Mouse (Mus musculus) lung, postnatal 14 days (tissue): ENCODE data around the gene Slc5a8.

Experiments used
- DNase-seq: peaks from one replicate; pipeline ENCODE4 v3.0.0; 2021

Slc5a8 gene

DNA sequence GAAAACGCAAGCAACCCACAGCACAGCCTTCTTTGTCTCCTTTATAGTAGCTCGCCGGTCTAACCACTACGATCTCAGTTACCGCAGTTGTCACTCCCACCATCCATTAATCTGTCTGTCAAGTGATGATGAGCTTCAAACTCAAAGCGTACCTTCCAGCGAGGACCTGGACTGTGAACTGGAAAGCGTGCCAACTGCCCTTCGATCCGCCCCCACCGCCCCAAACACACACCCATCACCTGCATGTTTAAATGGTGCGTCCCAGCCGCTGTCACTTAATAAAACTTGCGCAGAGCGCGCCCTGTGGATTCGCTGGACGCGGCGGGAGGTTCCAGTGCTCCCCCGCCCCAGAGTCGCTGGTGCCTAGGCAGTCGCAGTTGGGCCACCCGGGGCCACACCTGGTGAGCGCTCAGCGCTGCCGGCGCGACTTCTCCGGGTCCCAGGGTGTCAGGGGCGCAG lies at the start of gene Slc5a8:
Gene Slc5a8 (plus strand): TSS at position 361 of the 459 bp plus-strand sequence.
- DNase-seq: no peak

- no peak for DNase-seq
Measured at GRCm38 (mm10) chr10:88848876-88849476, 36.8 kb upstream of the Slc5a8 start.

- DNase-seq: no peak
Measured at GRCm38 (mm10) chr10:88849976-88850375, 35.8 kb upstream of the Slc5a8 start.

DNA sequence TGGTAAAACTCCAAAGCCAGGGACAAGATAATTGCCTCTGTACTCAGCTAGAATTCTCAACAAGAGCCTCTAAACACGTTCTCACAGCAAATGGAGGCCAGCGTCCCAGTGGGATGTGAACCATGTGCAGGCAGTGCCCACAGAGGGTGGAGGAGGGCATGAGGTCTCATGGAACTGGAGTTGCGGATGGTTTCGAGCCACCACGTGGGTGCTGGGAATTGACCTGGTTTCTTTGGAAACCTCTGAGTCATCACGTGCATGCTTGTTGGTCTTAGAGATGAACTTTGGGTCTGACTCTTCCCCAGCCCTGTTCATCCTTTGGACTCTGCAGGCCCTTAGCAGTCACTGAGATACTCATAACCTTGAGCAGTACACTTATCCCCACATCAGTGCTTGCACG lies 32.5 kb upstream of the Slc5a8 start:
- DNase-seq: no peak

- DNase-seq: no peak
Measured at GRCm38 (mm10) chr10:88860911-88861310, 24.9 kb upstream of the Slc5a8 start.

- DNase-seq: no peak
Measured at GRCm38 (mm10) chr10:88861416-88861815, 24.4 kb upstream of the Slc5a8 start.

GRCm38 (mm10) chr10:88862293-88862692 lies 23.5 kb upstream of the Slc5a8 start:
- DNase-seq: no peak

GRCm38 (mm10) chr10:88866017-88866416 lies 19.8 kb upstream of the Slc5a8 start:
- no peak for DNase-seq

GRCm38 (mm10) chr10:88874870-88875269 lies 10.9 kb upstream of the Slc5a8 start:
- no peak for DNase-seq

GRCm38 (mm10) chr10:88877421-88877820 lies 8.4 kb upstream of the Slc5a8 start:
- no peak for DNase-seq

DNA sequence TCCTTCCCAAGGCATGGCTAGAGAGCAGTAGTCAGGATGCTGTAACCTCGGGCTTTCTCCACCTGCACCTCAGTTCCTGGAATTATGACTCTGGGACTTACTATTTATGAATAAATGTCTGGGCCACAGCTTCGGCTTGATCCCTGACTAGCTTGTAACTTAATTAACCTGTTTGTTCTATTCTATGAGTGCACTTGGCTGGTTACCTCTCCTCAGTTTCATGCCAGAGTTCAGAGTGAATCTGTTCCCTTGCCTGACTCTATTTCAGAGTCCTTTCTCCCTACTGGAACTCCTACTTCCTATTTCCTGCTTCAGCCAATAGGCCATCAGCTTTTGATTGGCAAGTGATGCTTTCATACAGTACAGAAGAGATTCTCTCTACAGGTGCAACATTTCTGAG lies 2.1 kb upstream of the Slc5a8 start:
- DNase-seq: no peak

DNA sequence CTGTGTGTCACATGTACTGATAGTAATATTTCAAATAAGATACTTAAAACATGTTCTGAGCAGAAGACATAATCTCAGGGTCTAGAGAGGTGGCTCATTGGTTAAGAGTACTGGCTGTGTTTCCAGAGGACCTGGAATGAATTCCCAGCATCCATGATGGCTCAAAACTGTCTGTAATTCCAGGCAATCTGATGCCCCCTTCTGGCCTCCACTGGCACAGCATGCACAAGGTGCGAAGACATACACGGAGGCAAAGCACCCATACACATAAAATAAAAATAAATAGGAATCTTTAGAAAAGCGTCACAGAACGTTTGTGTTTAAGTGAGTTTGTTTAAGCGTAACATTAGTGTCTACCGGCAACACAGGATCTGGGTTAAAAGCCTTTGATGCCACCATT lies 956 bp upstream of the Slc5a8 start:
- no peak for DNase-seq

DNA sequence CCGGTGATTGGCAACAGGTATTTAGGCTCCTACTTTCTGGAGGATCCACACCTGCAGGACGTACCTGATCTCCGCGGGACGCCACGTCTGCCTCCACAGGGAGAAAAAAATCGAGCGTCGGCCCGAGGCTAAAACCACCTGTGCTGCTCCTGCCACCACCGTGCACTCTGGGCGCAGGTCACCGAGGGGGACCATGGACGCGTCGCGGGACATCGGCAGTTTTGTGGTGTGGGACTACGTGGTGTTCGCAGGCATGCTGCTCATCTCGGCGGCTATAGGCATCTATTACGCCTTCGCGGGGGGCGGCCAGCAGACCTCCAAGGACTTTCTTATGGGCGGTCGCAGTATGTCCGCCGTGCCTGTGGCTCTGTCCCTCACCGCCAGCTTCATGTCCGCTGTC lies 322 bp downstream of the Slc5a8 start:
- DNase-seq: no peak

- no peak for DNase-seq
Measured at GRCm38 (mm10) chr10:88888376-88888775, 2.6 kb downstream of the Slc5a8 start.

- no peak for DNase-seq
Measured at GRCm38 (mm10) chr10:88891410-88891809, 5.6 kb downstream of the Slc5a8 start.

- no peak for DNase-seq
Measured at GRCm38 (mm10) chr10:88892560-88893087, 6.8 kb downstream of the Slc5a8 start.

DNA sequence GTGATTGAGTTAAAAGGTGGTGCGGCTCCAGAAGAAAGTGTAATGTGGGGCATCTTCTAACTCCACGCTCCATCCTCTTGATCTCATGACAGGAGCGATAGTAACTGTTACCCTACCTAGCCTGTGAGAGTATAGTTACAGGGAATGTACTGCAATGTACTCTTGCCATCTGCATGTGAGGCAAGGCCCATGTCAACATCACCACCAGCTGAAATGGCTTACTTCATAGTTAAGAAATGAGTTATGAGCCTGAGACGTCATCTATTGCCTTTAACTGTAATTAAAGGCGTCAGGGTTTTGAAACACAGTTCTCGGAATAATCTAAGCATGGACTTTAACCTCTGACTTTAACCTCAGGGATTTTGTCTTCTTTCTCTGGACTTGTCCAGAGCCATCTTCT lies 11.2 kb downstream of the Slc5a8 start:
- DNase-seq: no peak

GRCm38 (mm10) chr10:88949649-88950296 lies 64.0 kb downstream of the Slc5a8 start:
- no peak for DNase-seq

DNA sequence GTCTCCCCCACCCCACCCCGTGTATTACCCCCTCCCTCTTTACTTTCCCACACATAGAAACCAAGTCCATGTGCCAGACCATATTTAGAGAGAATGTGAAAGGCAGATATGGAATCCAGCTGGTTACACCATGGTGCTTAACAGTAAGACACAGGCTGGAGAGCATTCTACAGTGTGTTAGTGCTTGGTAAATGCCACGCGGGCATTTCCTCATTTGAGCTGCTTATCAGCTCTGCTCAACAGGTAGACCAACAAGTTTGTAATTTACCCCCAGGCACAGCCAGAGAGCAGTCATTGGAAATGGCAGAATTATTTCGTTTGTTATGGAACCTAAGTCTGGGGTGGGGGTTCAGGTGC lies 64.5 kb downstream of the Slc5a8 start:
- no peak for DNase-seq

GRCm38 (mm10) chr10:88960791-88961190 lies 75.0 kb downstream of the Slc5a8 start:
- no peak for DNase-seq

DNA sequence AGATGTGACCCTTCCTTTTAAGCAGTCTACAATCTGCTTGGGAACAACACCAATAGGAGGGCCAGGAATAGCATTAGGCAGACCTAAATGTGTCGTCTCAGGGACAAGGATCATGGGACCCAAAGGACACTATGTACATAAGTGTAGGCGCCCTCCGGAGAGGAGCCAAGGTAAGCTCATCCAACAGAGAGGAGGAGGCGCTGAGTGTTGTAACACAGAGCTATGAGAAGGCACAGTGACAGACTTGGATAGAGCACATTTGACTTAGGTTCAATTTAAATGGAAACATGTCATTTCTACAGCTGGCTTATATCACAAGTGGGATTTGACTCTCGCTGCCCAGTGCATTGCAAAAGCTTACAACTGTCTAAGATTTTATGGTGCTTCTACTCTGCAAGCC lies 82.8 kb downstream of the Slc5a8 start:
- DNase-seq: no peak

GRCm38 (mm10) chr10:88970951-88971725 lies 85.3 kb downstream of the Slc5a8 start:
- DNase-seq: no peak

- no peak for DNase-seq
Measured at GRCm38 (mm10) chr10:88978932-88979331, 93.1 kb downstream of the Slc5a8 start.
